In genomic region chr12:105903072-105903471, GRCm38 (mm10) we compare ENCODE assay signal across 17 mouse cellular contexts.
DNase-seq lines count a peak whose midpoint lies in the region; ATAC-seq and TF ChIP-seq lines count a peak whose summit lies in the region.
"Had no signal": no experiment of that assay in that cellular context is flagged by ENCODE, and none has a peak within 500 bp of the region (broad histone marks: within the 10 kb centered on the region; RNA-seq: fewer than 3 reads in every experiment).

No protein-coding gene starts in this region.

- ATAC-seq in CD4-positive, CD25-positive, alpha-beta regulatory T cell, adult 4 months, result no peak
- no peak for ATAC-seq in stomach, postnatal 0 days (ENCODE audit: low FRiP score, low TSS enrichment)
- ATAC-seq in kidney, embryonic 16.5 days (ENCODE audit: low FRiP score, low TSS enrichment), result no peak
- ATAC-seq: midbrain, embryonic 15.5 days had no signal

- no peaks in the 10 kb centered on the region for H3K27me3 ChIP-seq in stomach, postnatal 0 days (ENCODE audit: control insufficient read depth, insufficient read depth, low read length)
- no peaks in the 10 kb centered on the region for H3K27me3 ChIP-seq in kidney, embryonic 16.5 days (ENCODE audit: insufficient read depth, low read length)
- H3K27me3 ChIP-seq: embryonic facial prominence, embryonic 12.5 days; hindbrain, embryonic 13.5 days; midbrain, embryonic 15.5 days had no signal

- H3K4me1 ChIP-seq in stomach, postnatal 0 days (replicated peaks; ENCODE audit: control insufficient read depth, insufficient read depth), result no peaks in the 10 kb centered on the region
- H3K4me1 ChIP-seq in kidney, embryonic 16.5 days (ENCODE audit: insufficient read depth, low read length), result no peaks in the 10 kb centered on the region

- DNase-seq in CD4-positive, CD25-positive, alpha-beta regulatory T cell, adult 2 months (ENCODE audit: low read depth, low spot score), result peak; percentile 13
- peak; percentile 5 for DNase-seq in lung, postnatal 10 days
- DNase-seq in lung, postnatal 14 days, result no peak
- peak; percentile 2 for DNase-seq in c-Kit-negative CD71-positive TER-119-positive erythroid progenitor cells, embryonic 14.5 days (ENCODE audit: low read depth, low spot score)
- DNase-seq in stomach, postnatal 0 days (ENCODE audit: low spot score), result no peak
- no peak for DNase-seq in urinary bladder, postnatal 10 days (ENCODE audit: low spot score)
- DNase-seq: cerebellum, adult 9-10 months; heart, adult 18-20 months; kidney, adult 11 months; lung, postnatal 4 days; thymus, adult 18-20 months had no signal

- no peak overlapping the region for H3K4me2 ChIP-seq in stomach, postnatal 0 days (replicated peaks; ENCODE audit: low read depth)
- H3K4me2 ChIP-seq in kidney, embryonic 16.5 days (replicated peaks; ENCODE audit: low read depth, low read length), result no peak overlapping the region
- H3K4me2 ChIP-seq: embryonic facial prominence, embryonic 12.5 days; hindbrain, embryonic 13.5 days; midbrain, embryonic 15.5 days had no signal

- no peak overlapping the region for H3K9ac ChIP-seq in stomach, postnatal 0 days (ENCODE audit: low read length)
- no peak overlapping the region for H3K9ac ChIP-seq in kidney, embryonic 16.5 days (replicated peaks; ENCODE audit: low read length)
- H3K9ac ChIP-seq: embryonic facial prominence, embryonic 12.5 days; hindbrain, embryonic 13.5 days; midbrain, embryonic 15.5 days had no signal

- H3K27ac ChIP-seq in stomach, postnatal 0 days (replicated peaks), result no peak overlapping the region
- no peak overlapping the region for H3K27ac ChIP-seq in kidney, embryonic 16.5 days (ENCODE audit: low read length)
- H3K27ac ChIP-seq: embryonic facial prominence, embryonic 12.5 days; hindbrain, embryonic 13.5 days; left cerebral cortex, adult 2 months; midbrain, embryonic 15.5 days had no signal

- TF ChIP-seq CTCF in stomach, postnatal 0 days (IDR thresholded peaks at IDR 0.05; ENCODE audit: low read depth), result peak; percentile 26; the same call in 1 of the 2 replicates

- no peaks in the 10 kb centered on the region for H3K36me3 ChIP-seq in stomach, postnatal 0 days (ENCODE audit: control insufficient read depth, insufficient read depth, low read length)
- no peaks in the 10 kb centered on the region for H3K36me3 ChIP-seq in kidney, embryonic 16.5 days (ENCODE audit: insufficient read depth, low read length)
- H3K36me3 ChIP-seq: embryonic facial prominence, embryonic 12.5 days; hindbrain, embryonic 13.5 days; midbrain, embryonic 15.5 days had no signal

- WGBS in stomach, postnatal 0 days, result 51% methylated on average over 8 of the region's 8 CpGs
- 53% methylated on average over 8 of the region's 8 CpGs for WGBS in kidney, embryonic 16.5 days

- H3K4me3 ChIP-seq in stomach, postnatal 0 days (ENCODE audit: low read depth, low read length), result no peak overlapping the region
- H3K4me3 ChIP-seq in kidney, embryonic 16.5 days (ENCODE audit: low read length), result no peak overlapping the region
- H3K4me3 ChIP-seq: embryonic facial prominence, embryonic 12.5 days; hindbrain, embryonic 13.5 days; left cerebral cortex, adult 2 months; midbrain, embryonic 15.5 days had no signal

- peaks cover 3% of the 10 kb centered on the region; the same call in 1 of the 2 replicates for H3K9me3 ChIP-seq in stomach, postnatal 0 days (ENCODE audit: control insufficient read depth, low read length)
- H3K9me3 ChIP-seq in kidney, embryonic 16.5 days (ENCODE audit: low read length), result no peaks in the 10 kb centered on the region
- H3K9me3 ChIP-seq: embryonic facial prominence, embryonic 12.5 days; hindbrain, embryonic 13.5 days; midbrain, embryonic 15.5 days had no signal

- TF ChIP-seq EP300 in stomach, postnatal 0 days (optimal IDR thresholded peaks at IDR 0.05), result no peak

Comparison
In these comparisons a context has a peak if more than half of its experiments do, and no peak if none do; other contexts are left out.
1. DNase-seq: peak in CD4-positive, CD25-positive, alpha-beta regulatory T cell, adult 2 months (single experiment), lung, postnatal 10 days (single experiment) and c-Kit-negative CD71-positive TER-119-positive erythroid progenitor cells, embryonic 14.5 days (single experiment); none in lung, postnatal 14 days (single experiment), stomach, postnatal 0 days (single experiment) and urinary bladder, postnatal 10 days (single experiment).